Mouse (Mus musculus): ENCODE measurements around the gene Dcaf10.
"Not testable (repeated sequence)": the region's sequence is repeated elsewhere in the genome, so short reads cannot be mapped to it uniquely, and the experiment has no call there.

Gene Dcaf10

DNA sequence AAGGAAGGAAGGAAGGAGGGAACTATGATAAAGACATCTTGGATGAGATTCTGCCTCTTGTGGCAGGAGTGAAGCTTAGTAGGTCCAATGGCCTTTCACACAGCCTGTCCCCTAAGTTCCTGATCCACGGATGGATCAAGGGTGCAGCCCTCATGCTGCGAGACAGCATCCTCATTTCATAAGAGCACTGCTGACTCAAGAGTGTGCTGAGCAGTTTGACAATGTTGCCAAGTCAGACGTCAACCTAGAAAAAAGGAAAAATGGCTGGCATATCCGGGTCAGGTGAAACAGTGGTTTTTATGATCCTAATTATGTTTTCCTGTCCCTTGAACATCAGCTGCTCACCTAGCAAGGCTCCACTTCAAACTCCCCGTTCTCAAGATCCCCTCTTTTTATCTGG lies 51.8 kb downstream of the Dcaf10 start:
- no peak for DNase-seq (ENCODE audit: low read depth)

DNA sequence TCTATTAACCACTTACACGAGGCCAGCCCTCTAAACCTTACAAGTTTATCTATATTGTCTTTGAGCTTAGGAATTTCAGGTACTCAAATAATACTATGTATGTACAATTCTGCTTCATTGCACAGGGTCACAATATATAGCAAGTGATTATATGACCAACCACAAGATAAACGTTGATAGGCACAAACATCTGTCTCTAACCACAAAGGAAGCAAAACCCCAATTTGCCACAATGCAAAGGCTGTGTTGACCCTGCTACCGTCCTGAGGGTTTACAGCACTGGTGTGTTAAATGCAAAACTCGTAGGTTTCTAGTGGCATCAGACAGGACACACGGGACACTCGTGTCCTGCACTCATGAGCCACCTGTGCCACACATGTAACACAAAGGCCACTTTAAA lies 54.3 kb downstream of the Dcaf10 start:
- not testable (repeated sequence) for DNase-seq (ENCODE audit: low read depth)

DNA sequence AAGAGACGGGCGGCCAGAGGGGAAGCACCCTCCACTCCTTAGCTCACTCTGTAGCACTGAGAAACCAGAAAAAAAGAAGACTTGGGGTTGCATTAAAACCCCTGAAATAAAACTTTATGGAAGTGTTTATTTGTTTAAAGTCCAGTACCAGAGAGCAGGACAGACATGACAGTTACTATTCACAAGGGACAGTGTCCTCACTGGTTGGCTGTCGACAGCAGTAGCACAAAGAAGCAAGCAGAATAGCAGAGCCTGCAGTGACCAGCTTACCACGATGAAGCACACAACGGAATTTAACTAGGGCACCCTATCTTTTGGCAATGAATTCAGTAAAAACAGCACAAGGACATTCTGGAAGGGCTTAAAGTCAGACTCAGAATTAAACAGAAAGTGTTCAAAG lies 56.4 kb downstream of the Dcaf10 start:
- DNase-seq (ENCODE audit: low read depth): not testable (repeated sequence)

DNA sequence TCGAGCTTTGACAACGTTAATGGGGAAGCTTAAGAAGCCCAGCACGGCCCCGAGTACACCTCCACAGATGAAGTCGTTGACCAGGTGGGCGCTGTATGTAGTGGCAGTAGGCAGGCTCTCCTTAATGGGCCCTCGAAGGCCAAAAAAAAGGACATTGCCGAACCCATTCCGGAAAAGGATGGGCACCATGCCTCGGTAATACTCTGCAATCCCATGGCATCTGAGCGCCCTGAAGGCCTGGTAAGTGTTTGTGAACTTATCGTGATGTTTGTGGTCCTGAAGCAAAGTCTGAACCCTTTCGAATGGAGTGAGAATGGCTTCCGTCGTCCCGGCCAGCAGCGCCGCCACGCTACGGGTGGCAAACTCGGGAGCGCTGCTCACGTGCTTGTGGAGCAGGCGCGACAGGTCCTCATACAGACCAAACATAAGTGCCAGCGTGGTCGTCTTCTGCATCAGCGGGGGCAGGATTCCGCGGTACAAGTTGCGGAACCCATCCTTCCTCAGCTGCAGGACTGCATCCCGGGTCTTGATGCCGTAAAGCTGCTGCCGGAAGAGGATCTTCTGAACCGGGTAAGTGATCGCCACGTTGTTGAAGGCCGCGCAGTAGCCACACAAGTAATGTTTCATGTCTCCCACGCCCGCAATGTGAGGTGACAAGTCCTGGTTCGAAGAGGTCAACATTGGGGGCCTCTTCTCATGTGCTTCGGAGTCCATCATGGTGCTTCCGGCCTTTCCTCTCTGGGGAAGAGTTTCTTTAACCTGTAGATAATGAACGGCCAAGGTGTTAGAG lies 57.7 kb downstream of the Dcaf10 start:
- no peak for DNase-seq (ENCODE audit: low read depth)

DNA sequence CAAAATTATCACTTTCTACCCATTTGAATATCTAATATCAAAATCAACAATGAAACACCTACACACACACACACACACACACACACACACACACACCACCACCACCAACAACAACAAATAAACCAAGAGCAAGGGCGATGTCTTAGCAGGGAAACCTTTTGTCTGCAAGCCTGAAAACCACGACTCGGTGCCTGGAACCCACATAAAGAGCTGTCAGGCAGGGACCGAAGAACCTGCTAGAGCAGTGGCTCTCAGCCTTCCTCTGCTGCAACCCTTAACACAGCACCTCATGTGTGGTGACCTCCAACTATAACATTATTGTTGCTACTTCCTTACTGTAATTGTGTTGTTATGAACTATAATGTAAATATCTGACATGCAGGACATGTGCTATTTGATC lies 60.4 kb downstream of the Dcaf10 start:
- no peak for DNase-seq (ENCODE audit: low read depth)

DNA sequence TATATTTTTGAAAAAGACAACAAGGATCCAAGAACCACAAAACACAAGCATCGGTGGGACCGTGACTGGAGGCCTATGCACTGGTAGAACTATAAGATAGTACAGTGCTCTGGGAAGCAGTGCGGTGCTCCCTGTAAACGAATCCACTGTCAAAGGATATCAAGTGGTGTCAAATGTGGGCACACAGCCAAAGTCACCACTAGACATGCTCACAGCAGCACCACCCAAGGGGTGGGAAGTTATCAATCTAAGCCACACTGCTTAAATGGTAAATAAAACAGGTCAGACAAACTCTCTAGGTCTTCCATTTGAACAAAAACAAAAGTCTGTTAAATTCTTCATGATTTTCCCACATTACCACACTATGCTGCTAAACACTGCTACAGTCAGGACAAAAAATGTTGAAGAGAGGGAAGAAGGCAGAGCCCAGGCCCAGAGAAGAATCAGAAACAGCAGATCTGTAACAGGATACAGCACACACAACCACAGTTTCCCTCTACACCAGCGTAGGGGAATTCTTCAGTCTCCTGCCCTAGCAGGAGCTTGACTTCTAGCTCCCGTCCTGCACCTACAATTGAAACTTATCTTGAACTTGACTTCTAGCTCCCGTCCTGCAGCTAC lies 61.1 kb downstream of the Dcaf10 start:
- no peak for DNase-seq (ENCODE audit: low read depth)

DNA sequence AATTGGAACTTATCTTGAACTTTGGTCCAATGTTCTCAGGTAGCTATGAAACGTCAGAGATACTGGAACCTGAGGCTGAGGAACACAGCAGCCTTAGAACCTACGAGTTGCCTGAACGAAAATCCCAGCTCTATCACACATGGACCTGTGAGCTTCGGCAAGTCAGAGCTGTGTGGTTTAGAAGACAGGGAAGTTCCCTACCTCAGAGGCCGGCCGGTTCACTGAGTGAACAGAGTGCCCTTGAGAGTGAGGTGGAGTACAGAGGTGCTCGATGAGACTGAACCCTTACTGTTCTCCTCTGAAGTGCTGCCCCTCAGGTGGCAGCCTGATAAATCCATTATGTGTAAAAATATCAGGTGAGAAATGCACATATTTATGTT lies 61.6 kb downstream of the Dcaf10 start:
- no peak for DNase-seq (ENCODE audit: low read depth)

DNA sequence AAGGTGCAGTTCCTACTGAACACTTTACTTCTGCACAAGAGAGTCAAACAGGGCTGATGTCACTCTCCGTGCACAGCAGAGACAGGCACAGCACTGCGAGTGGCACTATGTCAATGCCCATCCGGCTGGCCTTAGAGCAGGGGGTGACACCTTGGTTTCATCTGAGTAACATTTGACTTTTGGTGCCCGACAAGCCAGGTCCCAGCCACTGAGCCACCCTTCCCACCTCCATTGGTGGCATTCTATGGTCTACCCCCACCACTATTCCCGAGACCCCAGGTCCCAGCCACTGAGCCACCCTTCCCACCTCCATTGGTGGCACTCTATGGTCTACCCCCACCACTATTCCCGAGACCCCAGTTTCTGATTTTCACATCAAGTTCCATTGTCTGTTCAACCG lies 62.2 kb downstream of the Dcaf10 start:
- DNase-seq (ENCODE audit: low read depth): no peak

DNA sequence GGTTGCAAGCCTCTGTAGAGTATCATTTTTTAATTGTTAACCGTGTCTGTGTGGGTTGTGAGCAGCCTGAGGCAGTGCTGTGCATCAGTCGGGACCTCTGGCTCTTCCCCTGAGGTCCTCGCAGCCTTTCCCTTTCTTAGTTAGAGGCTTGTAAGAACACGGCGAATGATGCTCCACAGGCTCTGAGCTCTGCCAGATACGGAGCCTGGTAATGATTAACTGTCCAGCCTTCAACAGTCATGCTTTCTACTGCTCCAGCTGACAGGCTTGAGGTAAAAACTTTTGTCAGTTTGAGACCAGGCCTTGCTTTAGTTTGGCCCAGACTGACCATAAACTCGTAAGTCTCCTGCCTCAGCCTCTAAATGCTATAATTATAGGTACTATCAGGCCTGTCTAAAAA lies 63.4 kb downstream of the Dcaf10 start:
- DNase-seq (ENCODE audit: low read depth): peak; percentile 28

DNA sequence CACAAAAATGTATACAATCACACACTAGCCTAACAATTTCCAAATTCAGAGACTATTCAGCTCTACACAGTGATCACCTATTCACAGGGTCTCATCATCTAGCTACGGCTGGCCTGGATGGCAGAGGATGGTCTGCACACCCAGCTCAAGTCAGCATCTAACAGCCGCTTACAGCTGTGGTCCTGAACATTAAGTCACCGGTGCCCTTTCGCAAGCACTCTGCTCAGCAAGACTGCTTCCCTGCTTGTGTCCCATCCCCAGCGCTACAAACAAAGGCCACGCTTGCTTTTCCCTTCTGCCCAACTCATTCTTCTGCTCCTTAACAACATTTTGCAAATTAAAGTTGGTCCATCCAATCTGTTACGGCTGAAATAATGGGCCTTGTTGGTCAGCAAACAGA lies 64.5 kb downstream of the Dcaf10 start:
- no peak for DNase-seq (ENCODE audit: low read depth)

DNA sequence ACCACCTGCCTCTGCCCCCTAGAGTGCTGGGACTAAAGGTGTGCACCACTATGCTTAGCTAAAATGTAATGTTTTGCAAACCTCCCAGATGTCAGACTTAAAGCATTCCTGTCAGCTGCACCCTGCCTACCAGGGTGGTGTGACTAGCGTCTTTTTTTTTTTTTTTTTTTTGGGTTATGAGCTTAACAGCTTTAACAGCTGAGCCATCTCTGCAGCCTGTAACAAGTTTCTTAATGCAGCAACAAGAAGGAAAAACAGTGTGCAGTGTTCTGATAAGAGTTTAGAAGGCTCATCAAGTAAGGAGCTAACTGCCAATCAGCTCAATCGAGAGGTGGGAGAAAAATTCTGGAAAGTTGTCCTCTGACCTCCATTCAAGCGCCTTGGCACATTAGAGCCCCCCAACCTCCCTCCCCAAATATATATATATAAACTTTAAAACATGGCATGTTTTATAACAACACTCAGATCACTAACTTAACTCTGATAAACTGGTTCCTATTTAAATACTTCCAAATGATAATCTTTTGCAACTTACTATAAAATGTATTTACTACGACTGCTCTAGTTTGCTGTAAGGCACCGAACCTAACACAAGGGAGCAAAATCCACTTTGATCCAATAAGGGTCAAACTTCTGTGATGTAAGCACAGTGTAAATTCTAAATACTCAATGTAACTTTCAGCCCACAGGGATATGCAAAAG lies 65.3 kb downstream of the Dcaf10 start:
- DNase-seq (ENCODE audit: low read depth): no peak

DNA sequence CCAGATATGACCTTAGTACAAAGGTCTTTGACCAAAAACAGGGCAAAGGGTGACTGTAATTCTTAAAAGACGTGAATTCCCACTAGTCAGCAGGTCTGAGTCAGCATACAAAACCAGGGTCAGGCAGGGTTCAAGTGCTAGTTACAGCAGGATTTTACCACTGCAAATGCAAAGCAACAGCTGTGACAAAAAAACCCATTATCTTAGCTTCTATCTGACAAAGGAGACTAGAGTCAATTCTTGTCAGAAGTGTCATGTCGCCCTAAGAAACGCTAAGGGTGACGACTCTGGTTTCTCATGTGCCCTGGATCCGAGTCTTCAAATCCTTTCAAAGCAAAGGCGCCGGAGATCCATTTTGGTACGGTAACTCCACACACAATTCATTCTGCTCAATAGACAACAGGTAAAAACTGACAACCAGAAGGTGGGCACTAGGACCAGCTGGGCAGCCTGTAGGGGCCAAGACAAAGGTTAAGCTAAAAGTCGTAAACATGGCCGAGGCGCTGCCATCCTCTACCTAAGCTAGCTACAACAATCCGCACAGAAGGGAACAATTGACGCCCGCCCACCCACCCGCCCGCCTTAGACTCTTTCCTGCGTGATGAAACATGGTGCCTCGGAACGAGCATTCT lies 65.9 kb downstream of the Dcaf10 start:
- peak; percentile 65 for DNase-seq (ENCODE audit: low read depth)

DNA sequence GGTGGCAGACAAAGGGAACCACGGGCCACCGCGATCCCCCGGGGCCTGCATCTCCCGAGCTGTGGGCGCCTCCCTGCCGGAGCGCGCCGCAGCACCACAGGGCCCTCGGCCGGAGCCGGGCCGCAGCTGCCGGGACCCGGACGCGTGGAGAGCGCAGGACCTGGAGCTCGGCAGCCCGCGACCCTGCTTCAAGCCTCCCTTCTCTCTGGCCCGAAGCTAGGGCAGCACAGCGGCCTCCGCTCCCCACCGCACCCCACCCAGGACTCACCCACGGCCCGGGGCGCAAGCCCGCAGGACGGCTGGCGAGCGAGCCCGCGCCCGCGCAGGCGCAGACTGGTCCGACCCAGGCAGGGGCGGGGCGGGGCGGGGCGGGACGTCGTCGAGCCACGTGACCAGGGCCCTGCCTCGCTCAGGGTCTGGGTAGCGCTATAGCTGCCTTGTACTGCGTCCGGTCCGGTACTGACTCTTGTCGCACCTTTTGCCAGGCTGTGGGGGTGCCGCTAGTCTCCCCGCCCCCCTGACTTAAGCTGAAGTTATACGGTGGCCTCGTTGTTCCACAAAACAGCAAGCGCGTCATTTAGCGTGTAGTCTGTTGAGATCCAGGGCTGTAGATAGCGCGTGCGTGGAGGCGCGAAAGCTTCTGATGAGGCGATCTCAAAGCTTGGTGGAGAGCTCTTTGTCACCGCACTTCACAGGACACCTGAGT lies 66.7 kb downstream of the Dcaf10 start, which contains the start of gene Slc25a51:
Gene Slc25a51, minus strand, starts transcription at position 340 of the 706 bp plus-strand sequence.
- DNase-seq (ENCODE audit: low read depth): peak; percentile 92

DNA sequence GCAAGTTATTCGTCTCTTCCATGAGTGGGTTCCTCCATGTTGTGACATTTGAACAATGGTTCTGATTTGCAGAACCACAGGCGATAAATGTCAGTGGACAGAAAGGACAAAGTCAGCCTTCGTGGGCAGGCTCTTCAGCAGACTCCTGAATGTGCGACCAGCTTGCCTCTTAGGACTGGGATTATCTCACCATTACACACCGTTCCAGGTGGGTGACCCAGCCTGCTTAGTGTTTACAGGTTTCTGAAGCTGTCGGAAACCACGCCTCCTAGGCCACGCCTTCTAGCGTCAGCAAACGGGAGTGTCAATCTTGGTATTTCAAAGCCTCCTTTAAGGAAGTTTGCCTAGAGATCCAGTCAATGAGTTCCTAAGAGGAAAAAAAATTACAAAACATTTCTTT lies 67.4 kb downstream of the Dcaf10 start:
- DNase-seq (ENCODE audit: low read depth): peak; percentile 87

DNA sequence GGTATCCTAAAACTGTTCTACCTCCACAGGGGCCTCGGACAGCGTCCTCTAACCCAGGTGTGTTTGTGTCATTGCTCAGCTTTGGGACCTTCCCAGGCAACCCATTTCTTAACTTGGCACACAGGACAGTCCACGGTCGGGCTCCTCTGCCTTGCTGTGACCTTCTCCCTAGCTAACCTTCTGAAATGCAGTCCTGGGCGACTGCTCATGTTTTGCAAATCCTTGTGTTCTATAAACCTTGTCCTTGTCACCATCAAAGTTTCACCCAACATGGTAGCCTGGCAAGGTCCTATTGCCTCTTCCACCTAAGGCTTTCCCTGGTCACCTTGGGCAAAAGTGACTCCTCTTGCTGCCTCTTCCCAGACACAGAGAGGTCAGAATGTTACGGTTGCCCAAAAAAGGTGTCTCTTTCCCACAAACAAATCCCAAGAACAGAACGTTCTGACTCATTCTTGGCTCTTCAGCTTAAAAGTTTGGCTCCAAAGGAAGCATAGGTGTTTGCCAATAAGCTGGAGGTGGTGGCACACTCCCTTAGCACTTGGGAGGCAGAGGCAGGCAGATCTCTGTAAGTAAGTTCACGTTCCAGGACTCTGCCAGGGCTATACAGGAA lies 69.4 kb downstream of the Dcaf10 start:
- DNase-seq (ENCODE audit: low read depth): no peak

DNA sequence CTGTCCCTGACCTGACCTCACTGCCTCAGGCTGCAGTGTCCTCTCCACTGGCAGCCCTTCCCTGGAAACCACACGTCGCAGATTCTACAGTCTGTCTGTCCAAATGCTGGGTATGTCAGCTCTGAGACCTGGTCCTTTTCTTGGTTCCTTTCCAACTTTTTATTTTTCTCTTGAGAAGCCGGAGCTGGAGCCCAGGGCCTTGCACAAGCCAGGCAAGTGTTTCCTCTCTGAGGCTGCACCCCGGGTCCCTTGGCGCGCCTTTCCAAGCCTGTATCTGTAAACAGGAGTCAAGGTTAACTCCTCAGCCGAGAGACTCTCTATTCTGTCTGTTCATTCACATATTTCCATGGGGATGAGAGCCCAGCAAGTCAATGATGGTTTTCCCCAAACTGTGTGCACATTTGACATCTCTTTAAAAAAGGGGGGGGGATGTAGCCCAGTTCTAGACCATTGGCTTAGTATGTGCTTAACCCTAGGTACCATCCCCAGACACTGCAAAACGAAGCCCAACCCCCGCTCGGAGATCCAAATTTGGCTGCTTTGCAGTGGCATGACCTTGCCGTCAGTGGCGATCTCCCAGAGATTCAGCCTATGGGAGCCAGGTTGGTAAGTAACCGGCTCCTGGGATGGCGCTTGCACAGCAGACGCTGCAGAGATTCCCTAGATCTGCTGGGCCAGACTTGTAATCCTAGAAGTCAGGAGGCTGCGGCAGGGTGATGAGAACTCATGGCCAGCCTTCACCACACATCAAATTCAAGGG lies 70.7 kb downstream of the Dcaf10 start:
- no peak for DNase-seq (ENCODE audit: low read depth)

DNA sequence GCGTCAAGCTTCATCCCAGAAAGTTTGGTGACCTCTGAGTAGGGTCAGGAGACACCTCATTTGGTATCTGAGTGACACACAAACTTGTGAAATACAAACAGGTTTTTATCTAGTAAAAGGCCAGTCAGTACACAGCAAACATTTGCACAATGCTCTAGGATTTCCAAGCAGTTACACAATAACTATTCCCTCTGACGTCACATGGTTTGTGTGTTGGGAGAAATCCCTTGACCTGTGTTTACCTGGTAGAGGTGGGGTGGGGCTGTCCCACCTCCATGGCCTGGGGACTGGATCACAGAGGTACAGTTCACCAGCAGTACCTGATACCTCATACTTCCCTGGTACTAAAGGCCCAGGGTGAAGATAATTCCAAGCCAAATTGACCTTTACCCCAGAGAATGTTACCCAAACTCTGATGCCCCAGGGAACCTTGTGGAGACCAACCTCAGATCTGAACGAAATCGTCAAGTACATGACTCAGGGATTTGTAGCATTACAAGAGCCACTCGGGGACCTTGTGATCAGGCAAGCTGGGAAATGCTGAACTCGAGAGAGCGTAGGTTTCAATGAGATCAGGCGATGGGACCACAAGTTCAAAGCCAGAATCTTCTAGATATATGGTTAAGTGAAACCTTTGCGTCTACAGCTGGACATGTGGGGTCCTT lies 71.9 kb downstream of the Dcaf10 start:
- DNase-seq (ENCODE audit: low read depth): no peak

DNA sequence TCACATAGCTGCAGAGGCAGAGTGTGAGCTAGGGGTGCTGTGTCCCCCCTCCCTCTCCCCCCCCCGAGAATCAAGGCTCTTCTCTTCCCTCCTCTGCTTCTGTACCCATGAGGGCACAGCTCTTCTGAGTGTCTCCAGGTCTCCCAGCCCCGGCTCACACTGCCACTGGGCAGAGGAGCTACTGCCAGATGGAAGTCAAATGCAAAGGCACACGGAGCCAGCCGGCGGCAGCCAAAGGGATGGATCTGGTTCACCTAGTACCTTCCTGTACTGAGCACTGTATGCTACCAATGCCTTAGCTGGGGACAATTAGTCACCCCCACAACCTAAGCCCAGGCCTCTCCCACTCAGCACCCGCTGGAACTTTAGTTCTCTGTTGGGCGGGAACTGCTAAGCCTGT lies 74.4 kb downstream of the Dcaf10 start:
- DNase-seq (ENCODE audit: low read depth): no peak

DNA sequence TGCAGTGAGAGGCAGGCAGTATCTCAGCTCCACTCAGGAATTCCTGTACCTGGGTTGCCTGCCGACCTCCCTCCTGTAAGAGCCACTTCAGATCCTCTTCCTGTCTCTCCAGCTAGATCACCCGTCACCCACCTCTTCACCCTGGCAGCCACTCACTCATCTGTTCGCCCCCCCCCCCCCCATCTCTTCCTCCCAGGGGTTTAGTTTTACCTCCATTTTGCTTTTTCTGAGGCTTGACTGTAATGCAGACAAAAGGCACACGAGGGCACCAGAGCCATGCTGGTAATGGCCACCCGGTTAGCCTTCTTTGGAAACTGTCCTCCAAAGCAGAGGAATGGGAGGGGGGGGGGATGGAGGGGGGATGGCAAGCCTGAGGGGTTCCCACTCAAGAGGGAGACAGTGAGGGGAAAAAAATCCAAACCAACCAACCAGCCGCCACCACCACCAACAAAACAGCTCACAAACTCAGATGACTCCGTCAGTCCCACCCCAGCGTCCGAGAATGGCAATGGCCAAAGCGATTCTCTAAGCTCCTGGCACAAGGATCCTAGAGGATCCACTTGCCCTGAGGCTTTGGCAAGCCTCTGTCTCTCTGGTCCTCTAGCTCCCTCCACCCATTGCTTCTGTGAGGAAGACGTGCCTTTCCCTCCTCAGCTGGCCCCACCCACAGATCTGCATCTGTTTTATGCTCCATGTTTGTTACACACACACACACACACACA lies 76.5 kb downstream of the Dcaf10 start:
- DNase-seq (ENCODE audit: low read depth): peak; percentile 83

DNA sequence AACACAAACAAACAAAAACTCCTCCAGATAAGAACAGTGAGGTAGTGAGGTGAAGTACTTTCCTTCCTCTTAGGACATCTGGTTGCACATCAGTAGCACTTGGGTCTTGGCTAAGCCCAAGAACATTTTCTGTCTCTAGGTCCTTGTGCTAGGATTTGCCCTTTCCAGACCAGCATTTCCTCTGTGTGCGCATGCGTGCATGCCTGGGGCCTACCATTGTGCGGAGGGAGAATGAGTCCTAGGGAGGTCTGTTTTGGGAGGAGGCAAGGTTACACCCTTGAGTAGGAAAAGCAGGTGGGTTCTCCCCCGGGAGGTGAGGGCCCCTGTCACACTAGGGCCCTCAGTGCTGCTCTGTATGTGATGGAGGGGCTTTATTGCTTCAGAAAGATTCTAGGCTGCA lies 77.2 kb downstream of the Dcaf10 start:
- no peak for DNase-seq (ENCODE audit: low read depth)

Data from NIH3T3 (cell line).